Mouse (Mus musculus) erythroblast, embryonic 14.5 days (primary cell): ENCODE measurements around the gene C130032M10Rik. TPM values are rescaled to one million over a fixed set of nuclear protein-coding genes. Genes with fewer than 3 reads are reported as not detected.

Source experiments
- H3K27me3 ChIP-seq: 2 replicates; pipeline ENCODE4 v1.6.1; 2012; ENCODE audit warnings: inconsistent platforms; ENCODE audit not compliant: control insufficient read depth
- H3K36me3 ChIP-seq: 2 replicates; pipeline ENCODE4 v1.6.1; 2012; ENCODE audit warnings: mild to moderate bottlenecking, inconsistent platforms; ENCODE audit not compliant: control insufficient read depth
- H3K4me1 ChIP-seq: 2 replicates; pipeline ENCODE4 v1.6.1; 2012; ENCODE audit warnings: inconsistent platforms; ENCODE audit not compliant: control insufficient read depth
- H3K4me3 ChIP-seq: replicated peaks from 2 replicates; pipeline ENCODE3; 2012; ENCODE audit warnings: moderate library complexity, mild to moderate bottlenecking, inconsistent platforms
- H3K9me3 ChIP-seq: 2 replicates; pipeline ENCODE4 v1.6.1; 2012; ENCODE audit warnings: low read length, inconsistent platforms, mixed read lengths; ENCODE audit not compliant: control insufficient read depth
- GATA1 ChIP-seq: IDR thresholded peaks from 2 replicates; pipeline ENCODE4 v1.6.1; 2012; ENCODE audit warnings: low read length, inconsistent platforms, mixed read lengths
- TAL1 ChIP-seq: IDR thresholded peaks from 3 replicates; pipeline ENCODE4 v1.6.1; 2012; ENCODE audit warnings: low read length, inconsistent platforms, mixed read lengths
- polyA plus RNA-seq: library from polyadenylated mRNA; stranded (reverse); fragments of >175 nt; gene quantifications from 2 replicates; pipeline ENCODE4 v1.2.3, GENCODE M21; 2012

C130032M10Rik gene
- polyA plus RNA-seq, 1 experiment, result not detected

DNA sequence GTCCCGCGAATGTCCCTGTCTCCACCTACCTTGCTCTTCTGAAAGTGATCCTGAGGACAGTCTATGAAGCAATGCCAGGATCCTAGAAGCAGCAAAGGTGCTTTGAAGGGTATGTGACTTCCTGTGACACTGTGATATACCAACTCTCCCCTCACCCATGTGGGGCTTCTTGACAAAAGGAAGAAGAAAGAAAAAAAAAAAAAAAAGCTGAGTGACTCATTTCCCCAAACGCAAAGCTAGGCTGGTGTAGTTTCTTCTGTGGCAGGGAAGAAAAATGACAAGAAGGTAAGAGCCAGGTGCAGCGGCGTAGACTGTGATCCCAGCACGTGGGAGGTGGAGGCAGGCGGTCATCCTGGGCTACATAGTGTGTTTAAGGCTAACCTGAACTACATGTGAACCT, 19.0 kb upstream of the C130032M10Rik start:
- Histone ChIP-seq H3K4me3 (no peak overlapping the region), H3K9me3 (no peaks in the 10 kb centered on the region), H3K27me3 (no peaks in the 10 kb centered on the region), H3K4me1 (peaks cover 2% of the 10 kb centered on the region; the same call in 1 of the 2 replicates), H3K36me3 (no peaks in the 10 kb centered on the region)
- TF ChIP-seq GATA1 (no peak), TAL1 (no peak)

DNA sequence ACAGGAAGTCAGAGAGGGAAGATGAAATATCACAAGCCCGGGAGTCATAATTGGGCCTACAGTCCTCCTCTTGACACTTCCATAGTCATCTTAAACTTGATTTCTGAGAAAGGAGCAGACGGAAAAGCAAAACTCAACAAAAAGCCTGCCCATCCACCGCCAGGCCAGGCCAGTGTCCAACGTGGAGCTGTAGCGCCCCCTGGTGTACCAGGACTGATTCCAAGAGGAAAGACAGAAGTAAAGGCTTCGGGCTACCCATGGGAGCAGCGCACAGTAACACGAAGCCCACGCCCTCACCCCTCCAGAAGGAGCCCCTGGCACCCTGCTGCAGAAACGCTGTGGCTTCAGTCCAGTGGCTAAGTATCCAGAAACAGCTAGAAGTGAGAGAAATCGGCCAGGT, 17.3 kb upstream of the C130032M10Rik start:
- no peak overlapping the region for H3K4me3 ChIP-seq
- no peaks in the 10 kb centered on the region for H3K9me3 ChIP-seq
- no peak for TF ChIP-seq TAL1
- TF ChIP-seq GATA1, result no peak
- H3K4me1 ChIP-seq, result peaks cover 9% of the 10 kb centered on the region
- no peaks in the 10 kb centered on the region for H3K36me3 ChIP-seq
- no peaks in the 10 kb centered on the region for H3K27me3 ChIP-seq

GRCm38 (mm10) chr9:114499783-114500515, 15.5 kb upstream of the C130032M10Rik start:
- no peaks in the 10 kb centered on the region for H3K9me3 ChIP-seq
- H3K27me3 ChIP-seq, result no peaks in the 10 kb centered on the region
- H3K4me1 ChIP-seq, result peaks cover 9% of the 10 kb centered on the region
- TF ChIP-seq GATA1, result no peak
- TF ChIP-seq TAL1, result no peak
- H3K4me3 ChIP-seq, result no peak overlapping the region
- no peaks in the 10 kb centered on the region for H3K36me3 ChIP-seq

- Histone ChIP-seq H3K4me3 (no peak overlapping the region), H3K9me3 (no peaks in the 10 kb centered on the region), H3K36me3 (no peaks in the 10 kb centered on the region), H3K4me1 (peaks cover 9% of the 10 kb centered on the region), H3K27me3 (no peaks in the 10 kb centered on the region)
- TF ChIP-seq GATA1, result no peak
- TF ChIP-seq TAL1, result no peak
Observed at GRCm38 (mm10) chr9:114501111-114501510, 14.4 kb upstream of the C130032M10Rik start.

GRCm38 (mm10) chr9:114501913-114502312, 13.6 kb upstream of the C130032M10Rik start:
- H3K9me3 ChIP-seq, result no peaks in the 10 kb centered on the region
- H3K27me3 ChIP-seq, result no peaks in the 10 kb centered on the region
- H3K4me1 ChIP-seq, result peaks cover 9% of the 10 kb centered on the region
- no peak overlapping the region for H3K4me3 ChIP-seq
- no peaks in the 10 kb centered on the region for H3K36me3 ChIP-seq
- no peak for TF ChIP-seq GATA1
- TF ChIP-seq TAL1, result no peak

DNA sequence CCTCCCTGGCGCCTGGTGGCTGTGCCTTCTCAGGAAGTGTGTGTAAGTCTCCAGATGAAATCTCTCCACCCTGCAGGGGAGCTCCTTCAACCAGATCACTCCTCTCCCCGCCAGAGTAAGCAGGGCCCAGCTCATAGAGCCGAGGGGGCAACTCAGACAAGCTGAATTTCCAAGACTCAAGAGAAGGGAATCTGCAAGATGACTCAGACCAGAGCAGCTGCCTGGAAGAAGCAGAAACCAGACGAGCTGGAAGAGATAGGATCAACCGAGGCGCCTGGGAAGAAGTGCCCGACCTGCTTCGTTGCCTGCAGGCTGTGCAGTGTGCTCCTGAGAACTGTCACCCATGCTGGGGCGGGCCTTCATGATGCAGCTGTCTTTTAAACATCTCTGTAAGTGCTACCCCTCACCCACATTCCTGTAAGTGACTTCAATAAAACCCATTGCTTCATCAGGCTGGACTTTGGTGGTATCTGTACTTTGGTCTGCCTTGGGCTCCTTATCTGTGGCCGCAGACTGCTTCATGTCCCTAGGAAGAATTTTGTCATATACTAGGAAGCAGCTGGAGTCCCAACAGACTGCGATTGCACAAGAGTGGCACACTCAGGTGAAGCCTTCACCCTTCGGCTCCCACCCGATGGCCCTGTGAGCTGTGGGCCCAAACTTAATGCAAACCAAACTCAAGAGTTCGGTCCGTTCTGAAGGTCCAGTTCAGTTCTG, 12.6 kb upstream of the C130032M10Rik start:
- no peaks in the 10 kb centered on the region for H3K27me3 ChIP-seq
- peaks cover 9% of the 10 kb centered on the region for H3K4me1 ChIP-seq
- TF ChIP-seq TAL1 (no peak), GATA1 (no peak)
- no peak overlapping the region for H3K4me3 ChIP-seq
- no peaks in the 10 kb centered on the region for H3K36me3 ChIP-seq
- no peaks in the 10 kb centered on the region for H3K9me3 ChIP-seq

DNA sequence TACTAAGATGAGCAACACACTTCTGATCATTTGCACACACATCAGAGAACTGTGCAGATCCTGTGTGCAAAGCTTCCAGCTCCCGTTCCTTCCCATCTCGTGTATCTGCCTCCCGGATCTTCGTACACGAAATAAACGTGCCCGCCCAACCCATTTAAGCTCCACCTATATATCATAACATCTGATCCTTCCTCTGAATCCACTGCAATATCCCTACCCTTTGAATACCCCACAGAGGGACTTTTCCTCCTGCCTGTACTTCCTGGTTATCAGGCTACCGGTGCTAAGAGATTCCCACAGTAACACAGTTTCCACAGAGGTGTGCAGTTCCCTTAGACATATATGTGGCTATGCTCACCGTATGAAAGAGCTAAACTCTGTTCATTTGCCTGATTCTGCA, 10.7 kb upstream of the C130032M10Rik start, which contains the start of gene Ccr4:
Gene Ccr4, minus strand, starts transcription at position 101 of the 400 bp plus-strand sequence.
- no peaks in the 10 kb centered on the region for H3K36me3 ChIP-seq
- no peaks in the 10 kb centered on the region for H3K9me3 ChIP-seq
- H3K27me3 ChIP-seq, result no peaks in the 10 kb centered on the region
- H3K4me3 ChIP-seq, result no peak within 1 kb of the TSS
- H3K4me1 ChIP-seq, result peaks cover 7% of the 10 kb centered on the region
- TF ChIP-seq TAL1 (no peak), GATA1 (no peak)

DNA sequence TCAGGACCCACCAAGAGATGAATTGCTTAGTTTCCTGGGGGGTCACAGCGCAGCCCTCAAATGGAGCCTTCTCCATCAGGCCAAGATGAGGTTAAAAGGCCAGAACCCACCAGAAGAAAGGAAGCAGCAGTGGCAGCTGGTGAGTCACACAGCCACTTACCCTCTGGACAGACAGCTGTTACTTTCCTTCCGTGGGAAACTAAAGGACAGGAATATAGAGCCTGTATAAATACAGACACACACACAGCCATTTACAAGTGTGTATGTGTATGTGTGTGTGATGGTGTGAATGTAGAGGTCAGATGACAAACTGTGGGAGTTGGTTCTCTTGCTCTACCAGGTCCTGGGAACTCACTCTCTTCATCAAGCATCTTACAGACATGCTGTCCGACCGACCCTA, 8.9 kb upstream of the C130032M10Rik start:
- H3K9me3 ChIP-seq, result no peaks in the 10 kb centered on the region
- no peak overlapping the region for H3K4me3 ChIP-seq
- peaks cover 7% of the 10 kb centered on the region for H3K4me1 ChIP-seq
- H3K27me3 ChIP-seq, result no peaks in the 10 kb centered on the region
- no peaks in the 10 kb centered on the region for H3K36me3 ChIP-seq
- TF ChIP-seq TAL1, result no peak
- no peak for TF ChIP-seq GATA1

DNA sequence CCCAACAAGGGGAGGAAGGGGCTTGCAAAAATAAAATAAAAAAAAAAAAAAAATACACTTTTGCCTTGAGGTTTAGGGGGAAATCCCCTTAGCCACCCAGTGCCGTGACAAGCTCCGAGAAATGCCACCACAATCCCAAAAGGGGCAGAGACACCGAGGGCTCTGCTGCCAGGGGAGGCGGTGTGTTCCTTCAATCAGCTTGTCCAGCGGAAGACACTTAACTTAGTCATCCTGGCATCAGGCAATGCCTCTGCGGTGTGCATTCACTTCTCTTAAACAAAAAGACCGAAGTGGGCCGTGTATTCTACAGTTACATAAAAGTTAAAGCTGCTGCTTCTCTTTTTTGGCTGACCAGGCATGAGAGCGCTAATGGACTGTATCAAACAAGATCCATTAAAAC, 8.1 kb upstream of the C130032M10Rik start:
- no peaks in the 10 kb centered on the region for H3K36me3 ChIP-seq
- H3K4me3 ChIP-seq, result no peak overlapping the region
- H3K9me3 ChIP-seq, result no peaks in the 10 kb centered on the region
- TF ChIP-seq TAL1 (no peak), GATA1 (no peak)
- peaks cover 7% of the 10 kb centered on the region for H3K4me1 ChIP-seq
- H3K27me3 ChIP-seq, result no peaks in the 10 kb centered on the region
